15 mouse cellular contexts compared by ENCODE assay signal in the genomic region with DNA sequence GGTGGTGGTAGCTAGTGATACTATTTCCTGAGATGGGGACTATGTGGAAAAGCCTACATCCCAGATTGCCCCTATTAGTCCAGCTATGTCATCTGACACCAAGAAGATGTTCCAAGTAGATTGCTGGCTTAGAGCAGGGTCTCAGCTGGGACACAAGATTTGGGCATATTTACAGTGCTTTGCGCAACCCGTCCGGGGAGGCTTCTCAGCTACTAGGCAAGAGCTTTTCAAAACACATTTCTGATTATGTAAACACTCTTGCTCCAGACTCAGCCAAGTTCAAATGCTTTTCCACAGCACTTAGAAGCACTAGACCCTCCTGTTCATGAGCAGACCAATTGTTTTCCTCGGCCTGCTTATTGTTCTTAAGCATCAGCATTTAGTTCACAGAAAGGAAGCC. TPM values are rescaled to one million over a fixed set of nuclear protein-coding genes. Genes with fewer than 3 reads are reported as not detected.
A peak's percentile ranks its signal among the peaks of the same experiment; 100 is the strongest.
DNase-seq lines count a peak whose midpoint lies in the region; ATAC-seq and TF ChIP-seq lines count a peak whose summit lies in the region.
"Had no signal": no experiment of that assay in that cellular context is flagged by ENCODE, and none has a peak within 500 bp of the region (broad histone marks: within the 10 kb centered on the region; RNA-seq: fewer than 3 reads in every experiment).

No protein-coding gene starts in this region.

- no peak for TF ChIP-seq POLR2A in kidney, adult 2 months (IDR thresholded peaks at IDR 0.05; ENCODE audit: low read depth, low read length)

- H3K36me3 ChIP-seq in kidney, adult 2 months (ENCODE audit: control insufficient read depth, insufficient read depth, low read length) = no peaks in the 10 kb centered on the region; the same call in 1 of the 2 replicates
- H3K36me3 ChIP-seq: liver, embryonic 13.5 days had no signal

- intact Hi-C loops in heart, postnatal 14 days (cut with DNase I) = loop anchor here (1.0 to 10.0 kb wide), 3 partner anchors 21 to 521 kb away; a partner anchor contains a TSS

- no peak overlapping the region for H3K4me3 ChIP-seq in kidney, adult 2 months (ENCODE audit: insufficient read depth, low read depth, low read length)
- H3K4me3 ChIP-seq: embryonic facial prominence, embryonic 10.5 days; liver, embryonic 13.5 days had no signal

- peak; percentile 39 to 44 for DNase-seq in adrenal gland, postnatal 36 days
- DNase-seq in adrenal gland, postnatal 25 days = no peak
- DNase-seq in kidney, adult 2 months = peak; percentile 17
- DNase-seq in kidney, adult 9 months = no peak
- DNase-seq in heart, postnatal 14 days = peak; percentile 8 to 21
- peak; percentile 76 for DNase-seq in lung, postnatal 25 days (ENCODE audit: low spot score)
- DNase-seq in testis, postnatal 14 days (ENCODE audit: low spot score) = no peak
- DNase-seq: cerebellum, postnatal 14 days; liver, embryonic 13.5 days; thymus, postnatal 14 days had no signal

- 75% methylated on average over 4 of the region's 4 CpGs for WGBS in kidney, adult 2 months

- H3K27ac ChIP-seq in kidney, adult 2 months (ENCODE audit: insufficient read depth, low read depth, low read length) = no peak overlapping the region
- H3K27ac ChIP-seq: liver, embryonic 13.5 days had no signal

- no peak for ATAC-seq in frontal cortex, adult (ENCODE audit: low TSS enrichment)

- no peaks in the 10 kb centered on the region for H3K4me1 ChIP-seq in kidney, adult 2 months (ENCODE audit: control insufficient read depth, insufficient read depth, low read length)
- H3K4me1 ChIP-seq: liver, embryonic 13.5 days had no signal

- no peak for TF ChIP-seq CTCF in kidney, adult 2 months (conservative IDR thresholded peaks at IDR 0.05; ENCODE audit: insufficient read depth, insufficient read length, low read depth, low read length)

- no peaks in the 10 kb centered on the region for H3K27me3 ChIP-seq in kidney, adult 2 months (replicated peaks; ENCODE audit: control insufficient read depth, insufficient read depth, low read length)
- H3K27me3 ChIP-seq: liver, embryonic 13.5 days had no signal

RNA-seq across cellular contexts. Expression of a gene that starts 21.3 kb away (rescaled TPM):
- total RNA-seq in adrenal gland, postnatal 36 days (2021) = not detected
- total RNA-seq in adrenal gland, postnatal 25 days (2021) = 0.36 TPM in 1 of 2 replicates, not detected in the other
- polyA plus RNA-seq in kidney, adult 2 months (2012; rRNA removed) = not detected in 2 replicates
- total RNA-seq in heart, postnatal 14 days (2021) = under 1 TPM; 0.32 to 0.41 TPM
- total RNA-seq: ES-E14 had no signal
- polyA plus RNA-seq: liver, embryonic 13.5 days; midbrain, embryonic 11.5 days had no signal

RNA-seq across cellular contexts. Expression of a gene that starts 21.6 kb away (rescaled TPM):
- total RNA-seq in adrenal gland, postnatal 36 days (2021) = 10 to 100 TPM; 94.4 to 98.7 TPM
- total RNA-seq in adrenal gland, postnatal 25 days (2021) = 80.3 and 83.9 TPM in 2 replicates
- polyA plus RNA-seq in kidney, adult 2 months (2012; rRNA removed) = 27.6 and 27.8 TPM in 2 replicates
- 10 to 100 TPM; 15.9 to 17.4 TPM for total RNA-seq in heart, postnatal 14 days (2021)

RNA-seq across cellular contexts. Expression of a gene that starts 28.7 kb away (rescaled TPM):
- under 1 TPM; 0.16 to 0.20 TPM for total RNA-seq in adrenal gland, postnatal 36 days (2021)
- total RNA-seq in adrenal gland, postnatal 25 days (2021) = not detected in 2 replicates
- 0.19 and 0.30 TPM in 2 replicates for polyA plus RNA-seq in kidney, adult 2 months (2012; rRNA removed)
- total RNA-seq in heart, postnatal 14 days (2021) = under 1 TPM in 1 of 2 experiments, not detected in 1; 0.29 TPM
- total RNA-seq: ES-E14 had no signal
- polyA plus RNA-seq: embryonic facial prominence, embryonic 10.5 days; heart, postnatal 0 days; liver, embryonic 13.5 days; midbrain, embryonic 11.5 days had no signal

RNA-seq across cellular contexts. Expression of a gene that starts 49.9 kb away (rescaled TPM):
- under 1 TPM; 0.16 to 0.63 TPM for total RNA-seq in adrenal gland, postnatal 36 days (2021)
- total RNA-seq in adrenal gland, postnatal 25 days (2021) = 0.24 and 0.48 TPM in 2 replicates
- 10.8 and 15.0 TPM in 2 replicates for polyA plus RNA-seq in kidney, adult 2 months (2012; rRNA removed)
- under 1 TPM in 1 of 2 experiments, not detected in 1; 0.12 TPM for total RNA-seq in heart, postnatal 14 days (2021)
- polyA plus RNA-seq: heart, postnatal 0 days; midbrain, embryonic 11.5 days had no signal

Comparison
In these comparisons a context has a peak if more than half of its experiments do, and no peak if none do; other contexts are left out.
1. DNase-seq: peak in adrenal gland, postnatal 36 days (2 of 2), kidney, adult 2 months (single experiment), heart, postnatal 14 days (2 of 2) and lung, postnatal 25 days (single experiment); none in adrenal gland, postnatal 25 days (single experiment), kidney, adult 9 months (single experiment) and testis, postnatal 14 days (single experiment).